Mouse (Mus musculus) MEL (cell line): ENCODE results near the gene Tmem132b.

ENCODE experiments used
- CHD2 ChIP-seq: IDR thresholded peaks from 2 replicates; pipeline ENCODE4 v1.6.1; 2011; ENCODE audit warnings: low read length, improper control_type of control experiment
- CTCF ChIP-seq, 3 experiments: IDR thresholded peaks in 2 of 3; conservative IDR thresholded peaks in 1 of 3; 2 replicates each; pipeline ENCODE4 v1.5.1; 2011 to 2012; ENCODE audit warnings: low read length in 3 of 3, low read depth in 2 of 3, mild to moderate bottlenecking in 2 of 3, improper control_type of control experiment in 1 of 3, inconsistent platforms in 1 of 3, mixed read lengths in 1 of 3, moderate library complexity in 1 of 3; ENCODE audit not compliant: control insufficient read depth in 1 of 3, insufficient read depth in 1 of 3, poor library complexity in 1 of 3, severe bottlenecking in 1 of 3
- ELF1 ChIP-seq: IDR thresholded peaks from 2 replicates; pipeline ENCODE4 v1.6.1; 2014; ENCODE audit warnings: low read depth, mild to moderate bottlenecking, inconsistent platforms, low read length, improper control_type of control experiment, moderate library complexity
- EP300 ChIP-seq, 2 experiments: IDR thresholded peaks; 2 replicates each; pipeline ENCODE4 v1.6.1; 2011; ENCODE audit warnings: improper control_type of control experiment in 2 of 2, low read length in 2 of 2, low read depth in 1 of 2, mild to moderate bottlenecking in 1 of 2
- GATA1 ChIP-seq: IDR thresholded peaks from 2 replicates; pipeline ENCODE4 v1.6.1; 2011; ENCODE audit warnings: low read depth, low read length, improper control_type of control experiment
- MYB ChIP-seq: IDR thresholded peaks from 2 replicates; pipeline ENCODE4 v1.6.1; 2011; ENCODE audit warnings: mild to moderate bottlenecking, low read depth, low read length, improper control_type of control experiment
- NELFE ChIP-seq: IDR thresholded peaks from 2 replicates; pipeline ENCODE4 v1.6.1; 2011; ENCODE audit warnings: low read depth, low read length, improper control_type of control experiment
- POLR2A ChIP-seq, 2 experiments: IDR thresholded peaks; 2 replicates each; pipeline ENCODE4 v1.6.1; 2011 to 2012; ENCODE audit warnings: low read length in 2 of 2, mild to moderate bottlenecking in 2 of 2, control low read depth in 1 of 2, improper control_type of control experiment in 1 of 2, low read depth in 1 of 2, moderate library complexity in 1 of 2; ENCODE audit not compliant: control insufficient read depth in 1 of 2, insufficient read depth in 1 of 2, poor library complexity in 1 of 2
- RAD21 ChIP-seq: IDR thresholded peaks from 2 replicates; pipeline ENCODE4 v1.6.1; 2011; ENCODE audit warnings: mild to moderate bottlenecking, low read depth, low read length, improper control_type of control experiment
- TBP ChIP-seq: IDR thresholded peaks from 2 replicates; pipeline ENCODE4 v1.8.0; 2011; ENCODE audit warnings: low read depth, low read length, improper control_type of control experiment
- USF1 ChIP-seq: IDR thresholded peaks from 2 replicates; pipeline ENCODE4 v1.6.1; 2014; ENCODE audit warnings: low read depth, mild to moderate bottlenecking, inconsistent platforms, low read length, improper control_type of control experiment, moderate library complexity

DNA sequence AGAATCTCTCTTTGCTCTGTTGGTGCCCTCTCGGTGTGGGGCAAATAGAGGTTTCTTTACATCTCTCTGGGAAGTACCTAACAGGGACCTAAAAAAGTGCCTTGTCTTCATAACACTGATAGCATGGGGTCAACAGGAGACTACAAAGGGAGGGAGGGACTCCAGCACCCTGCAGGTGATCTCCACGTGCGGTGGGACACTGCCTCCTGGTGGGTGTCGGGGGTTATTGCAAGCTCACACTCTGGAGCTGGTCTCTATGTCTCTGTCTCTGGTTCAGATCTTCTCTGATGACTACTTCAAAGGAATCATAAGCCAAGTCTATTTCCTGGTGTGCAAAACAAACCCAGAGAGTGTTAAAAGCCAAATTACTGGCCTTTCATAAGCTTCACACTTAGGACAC, 47.6 kb downstream of the Tmem132b start:
- TF ChIP-seq GATA1 (no peak), CTCF (IDR thresholded peaks at IDR 0.05 in 2 of 3, conservative IDR thresholded peaks at IDR 0.05 in 1 of 3; ENCODE audit: control insufficient read depth in 1 of 3, insufficient read depth in 1 of 3, low read depth in 2 of 3, low read length in 3 of 3, poor library complexity in 1 of 3, severe bottlenecking in 1 of 3) (peak; percentile 21 to 47 (median 39); a peak in 5 of 6 replicates), POLR2A (IDR thresholded peaks at IDR 0.05; ENCODE audit: control insufficient read depth in 1 of 2, insufficient read depth in 1 of 2, low read depth in 1 of 2, low read length in 2 of 2, poor library complexity in 1 of 2) (no peak), USF1 (no peak), CHD2 (no peak), EP300 (IDR thresholded peaks at IDR 0.05; ENCODE audit: low read depth in 1 of 2, low read length in 2 of 2) (no peak), ELF1 (no peak), NELFE (no peak), RAD21 (no peak; the same call in 1 of the 2 replicates), MYB (no peak), TBP (no peak)
